Mouse (Mus musculus): ENCODE data around the gene Wrb.

DNA sequence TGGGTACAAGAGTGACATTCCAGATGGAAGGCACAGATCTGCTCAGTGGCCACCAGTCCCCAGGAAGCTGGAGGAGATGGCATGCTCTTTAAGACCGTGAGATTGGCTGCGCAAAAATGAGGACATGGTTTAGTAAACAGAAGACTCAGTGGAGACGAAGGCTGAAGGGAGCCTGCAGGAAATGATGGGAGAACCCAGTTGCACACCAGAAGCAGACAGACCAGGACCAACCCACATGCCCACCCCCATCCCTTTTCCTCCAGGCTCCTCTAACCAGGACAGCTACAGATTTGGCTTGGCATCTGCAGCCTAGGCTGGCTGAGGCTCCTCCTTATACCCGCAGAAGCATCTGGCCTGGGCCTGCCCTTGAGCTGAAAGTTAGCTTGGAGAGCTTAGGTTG, 16.1 kb downstream of the Wrb start:
- TF ChIP-seq POLR2A (IDR thresholded peaks at IDR 0.05; ENCODE audit: control insufficient read depth, extremely low read depth, insufficient read depth, low read length, poor library complexity) = no peak
- no peak for TF ChIP-seq CTCF (IDR thresholded peaks at IDR 0.05; ENCODE audit: borderline replicate concordance, control insufficient read depth, extremely low read depth, insufficient read depth, low read length, poor library complexity)
